Mouse (Mus musculus) central nervous system, embryonic 11.5 days (tissue): ENCODE data around the gene Gm525. TPM values are rescaled to one million over a fixed set of nuclear protein-coding genes. Genes with fewer than 3 reads are reported as not detected.

ENCODE experiments used
- polyA plus RNA-seq: library from polyadenylated mRNA; depleted of rRNA; stranded (reverse); fragments of >200 nt; gene quantifications from 2 replicates; pipeline ENCODE4 v1.2.3, GENCODE M21; 2012; rRNA removed

The Gm525 gene
- not detected in 2 replicates for polyA plus RNA-seq

GRCm38 (mm10) chr11:89073541-89073940 lies at the start of gene Gm525:
Gm525 (plus strand) TSS chr11:89073841.

GRCm38 (mm10) chr11:89066750-89067149 lies 6.9 kb upstream of the Gm525 start, which contains the start of gene Dgke:
Dgke (minus strand) TSS chr11:89066850.

Other genes starting within 250 kb of the Gm525 start
- gene Akap1, start 209.3 kb upstream of the Gm525 start, polyA plus RNA-seq, result 22.1 and 28.5 TPM in 2 replicates
- 21.2 and 28.3 TPM in 2 replicates for gene Scpep1, start 118.4 kb upstream of the Gm525 start, polyA plus RNA-seq
- not detected in 2 replicates for gene Elobl, start 106.9 kb upstream of the Gm525 start, polyA plus RNA-seq
- gene Coil, start 103.6 kb upstream of the Gm525 start, polyA plus RNA-seq, result 27.9 and 39.1 TPM in 2 replicates
- gene Trim25, start 74.5 kb upstream of the Gm525 start, polyA plus RNA-seq, result 3.2 and 3.5 TPM in 2 replicates
- gene Dgke, start 7.0 kb upstream of the Gm525 start, polyA plus RNA-seq, result 5.3 and 8.6 TPM in 2 replicates
- 6.1 and 8.7 TPM in 2 replicates for gene Nog, start 228.5 kb downstream of the Gm525 start, polyA plus RNA-seq